Mouse (Mus musculus) kidney, adult 2 months (tissue): ENCODE measurements around the gene Rtca. TPM values are rescaled to one million over a fixed set of nuclear protein-coding genes. Genes with fewer than 3 reads are reported as not detected.

ENCODE experiments used
- DNase-seq: peaks from one replicate; pipeline ENCODE4 v3.0.0; 2021
- H3K27ac ChIP-seq: fragments of 200-500 bp; 2 replicates; pipeline ENCODE4 v1.5.1; 2012; ENCODE audit warnings: low read depth, low read length, control low read depth, inconsistent platforms; ENCODE audit not compliant: insufficient read depth
- H3K27me3 ChIP-seq: fragments of 200-500 bp; replicated peaks from 2 replicates; pipeline ENCODE4 v1.6.1; 2012; ENCODE audit warnings: mild to moderate bottlenecking, moderate library complexity, low read length, inconsistent platforms; ENCODE audit not compliant: control insufficient read depth, insufficient read depth
- H3K36me3 ChIP-seq: fragments of 200-500 bp; 2 replicates; pipeline ENCODE4 v1.6.1; 2012; ENCODE audit warnings: mild to moderate bottlenecking, moderate library complexity, low read length, inconsistent platforms; ENCODE audit not compliant: control insufficient read depth, insufficient read depth
- H3K4me1 ChIP-seq: fragments of 200-500 bp; 2 replicates; pipeline ENCODE4 v1.6.1; 2011; ENCODE audit warnings: low read length; ENCODE audit not compliant: control insufficient read depth, insufficient read depth
- H3K4me3 ChIP-seq: fragments of 200-500 bp; 2 replicates; pipeline ENCODE4 v1.5.1; 2011; ENCODE audit warnings: mild to moderate bottlenecking, low read depth, low read length, control low read depth; ENCODE audit not compliant: insufficient read depth
- CTCF ChIP-seq: fragments of 200-500 bp; conservative IDR thresholded peaks from 2 replicates; pipeline ENCODE4 v1.5.1; 2011; ENCODE audit warnings: low read depth, mild to moderate bottlenecking, control low read depth, low read length, moderate library complexity, mixed read lengths; ENCODE audit not compliant: insufficient read depth, insufficient read length
- POLR2A ChIP-seq: fragments of 200-500 bp; IDR thresholded peaks from one replicate; pipeline ENCODE4 v1.6.1; 2011; ENCODE audit warnings: low read depth, low read length, control low read depth
- WGBS: fragments of 180-500 bp; shearing (Covaris S2); methylation state at CpG from one replicate; pipeline ENCODE4 v1.1.7; 2018; 5-methylcytosine and 5-hydroxymethylcytosine counted together
- polyA plus RNA-seq: library from polyadenylated mRNA; depleted of rRNA; stranded (reverse); fragments of >200 nt; gene quantifications from 2 replicates; pipeline ENCODE4 v1.2.3, GENCODE M21; 2012

Rtca gene
- polyA plus RNA-seq, 1 experiment: 30.4 TPM

DNA sequence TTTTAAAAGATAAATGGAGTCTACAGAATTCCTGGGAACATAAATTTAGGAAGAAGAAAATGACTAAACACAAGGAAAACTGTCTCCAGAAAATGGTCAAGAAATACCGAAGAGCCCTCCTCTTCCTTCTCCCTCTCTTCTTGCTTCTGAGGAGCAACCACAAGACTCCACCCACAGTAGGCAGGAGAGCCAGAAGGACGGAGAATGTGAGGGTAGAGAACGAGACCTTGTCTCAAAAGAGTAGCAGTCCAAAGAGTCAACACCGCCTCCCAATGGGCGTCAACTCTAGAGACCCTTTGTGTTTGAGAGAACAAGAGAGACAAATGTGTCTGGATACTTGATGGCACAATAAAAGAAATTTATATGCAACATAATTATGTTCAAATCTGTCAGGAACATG is 14.3 kb downstream of the Rtca start:
- H3K27me3 ChIP-seq: no peaks in the 10 kb centered on the region
- 67% methylated on average over 5 of the region's 5 CpGs for WGBS
- TF ChIP-seq POLR2A (no peak), CTCF (no peak)
- H3K36me3 ChIP-seq: peaks cover 8% of the 10 kb centered on the region
- no peak for DNase-seq
- H3K4me3 ChIP-seq: no peak overlapping the region
- H3K4me1 ChIP-seq: no peaks in the 10 kb centered on the region
- no peak overlapping the region for H3K27ac ChIP-seq

DNA sequence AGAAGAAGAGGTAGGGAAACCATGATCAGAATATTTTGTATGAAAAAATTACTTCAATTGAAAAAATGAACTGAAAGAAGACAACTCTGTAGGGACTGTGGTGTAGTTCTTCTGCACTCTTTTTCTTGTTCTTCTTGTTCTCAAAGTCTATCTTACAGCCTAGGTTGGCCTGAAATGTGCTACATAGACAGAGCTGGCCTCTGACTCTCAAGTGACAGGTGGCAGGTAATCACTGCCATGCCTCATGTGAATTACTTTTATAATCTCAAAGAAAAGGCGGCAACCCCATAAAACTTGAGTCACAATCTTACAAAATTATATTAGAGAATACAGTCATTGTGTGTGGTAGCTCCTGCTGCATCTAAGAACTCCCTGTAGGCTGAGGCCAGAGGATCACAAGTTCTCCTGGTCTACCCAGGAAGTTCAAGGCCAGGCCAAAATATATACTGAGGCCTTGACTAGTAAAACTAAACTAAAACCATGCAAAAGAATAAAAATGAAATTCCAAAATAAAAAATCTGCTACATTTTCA is 16.0 kb downstream of the Rtca start:
- TF ChIP-seq CTCF: no peak
- TF ChIP-seq POLR2A: no peak
- no peaks in the 10 kb centered on the region for H3K4me1 ChIP-seq
- 86% methylated on average over 1 of the region's 1 CpGs for WGBS
- no peaks in the 10 kb centered on the region for H3K27me3 ChIP-seq
- H3K27ac ChIP-seq: no peak overlapping the region
- no peak for DNase-seq
- no peak overlapping the region for H3K4me3 ChIP-seq
- H3K36me3 ChIP-seq: peaks cover 13% of the 10 kb centered on the region

DNA sequence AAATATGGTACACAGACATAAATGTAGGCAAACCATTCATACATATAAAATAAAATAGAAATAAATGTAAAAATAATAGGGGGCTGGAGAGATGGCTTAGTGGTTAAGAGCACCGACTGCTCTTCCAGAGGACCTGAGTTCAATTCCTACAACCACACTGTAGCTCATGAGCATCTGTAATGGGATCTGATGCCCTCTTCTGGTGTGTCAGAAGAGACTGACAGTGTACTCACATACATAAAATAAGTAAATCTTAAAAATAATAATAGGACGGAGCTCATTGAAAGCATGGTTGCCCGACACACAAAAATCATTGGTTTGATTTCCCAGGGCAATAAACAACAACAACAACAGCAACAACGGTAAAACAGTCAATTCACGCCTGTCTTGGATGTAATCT is 17.1 kb downstream of the Rtca start:
- TF ChIP-seq POLR2A (no peak), CTCF (no peak)
- Histone ChIP-seq H3K27ac (no peak overlapping the region), H3K36me3 (peaks cover 13% of the 10 kb centered on the region), H3K4me1 (no peaks in the 10 kb centered on the region), H3K27me3 (no peaks in the 10 kb centered on the region), H3K4me3 (no peak overlapping the region)
- 91% methylated on average over 5 of the region's 5 CpGs for WGBS
- DNase-seq: no peak

GRCm38 (mm10) chr3:116483271-116483670 is 24.7 kb downstream of the Rtca start:
- Histone ChIP-seq H3K27me3 (no peaks in the 10 kb centered on the region), H3K4me1 (no peaks in the 10 kb centered on the region), H3K27ac (no peak overlapping the region), H3K4me3 (no peak overlapping the region), H3K36me3 (peaks cover 4% of the 10 kb centered on the region)
- WGBS: 82% methylated on average over 4 of the region's 4 CpGs
- TF ChIP-seq CTCF: no peak
- no peak for TF ChIP-seq POLR2A
- DNase-seq: no peak

DNA sequence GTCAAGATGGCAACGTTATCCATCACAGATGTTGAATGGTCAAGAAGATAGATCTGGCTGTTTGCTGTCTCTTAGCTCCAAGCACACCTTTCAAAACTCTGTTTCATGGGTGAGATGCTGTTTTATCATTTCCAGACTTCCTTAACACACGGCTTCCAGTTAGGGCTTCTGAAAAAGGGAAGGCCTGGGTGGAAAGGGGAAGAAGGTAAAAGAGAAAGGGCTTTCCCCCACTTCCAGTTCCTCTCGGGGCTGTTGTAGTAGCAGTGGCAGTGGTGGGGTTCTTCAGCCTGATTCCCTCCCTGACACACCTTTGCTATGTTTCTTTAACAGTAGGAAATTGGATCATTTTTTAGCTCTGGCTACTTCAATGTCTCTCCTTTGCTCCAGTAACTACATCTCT is 25.3 kb downstream of the Rtca start:
- Histone ChIP-seq H3K27ac (no peak overlapping the region), H3K4me1 (no peaks in the 10 kb centered on the region), H3K4me3 (no peak overlapping the region), H3K27me3 (no peaks in the 10 kb centered on the region), H3K36me3 (peaks cover 2% of the 10 kb centered on the region)
- 81% methylated on average over 3 of the region's 3 CpGs for WGBS
- no peak for TF ChIP-seq POLR2A
- no peak for TF ChIP-seq CTCF
- no peak for DNase-seq

- no peaks in the 10 kb centered on the region for H3K36me3 ChIP-seq
- no peak for TF ChIP-seq CTCF
- TF ChIP-seq POLR2A: no peak
- H3K27me3 ChIP-seq: no peaks in the 10 kb centered on the region
- 46% methylated on average over 5 of the region's 5 CpGs for WGBS
- H3K4me3 ChIP-seq: no peak overlapping the region
- H3K4me1 ChIP-seq: no peaks in the 10 kb centered on the region
- H3K27ac ChIP-seq: no peak overlapping the region
- DNase-seq: no peak
Measured at GRCm38 (mm10) chr3:116480937-116481336, 27.1 kb downstream of the Rtca start.

DNA sequence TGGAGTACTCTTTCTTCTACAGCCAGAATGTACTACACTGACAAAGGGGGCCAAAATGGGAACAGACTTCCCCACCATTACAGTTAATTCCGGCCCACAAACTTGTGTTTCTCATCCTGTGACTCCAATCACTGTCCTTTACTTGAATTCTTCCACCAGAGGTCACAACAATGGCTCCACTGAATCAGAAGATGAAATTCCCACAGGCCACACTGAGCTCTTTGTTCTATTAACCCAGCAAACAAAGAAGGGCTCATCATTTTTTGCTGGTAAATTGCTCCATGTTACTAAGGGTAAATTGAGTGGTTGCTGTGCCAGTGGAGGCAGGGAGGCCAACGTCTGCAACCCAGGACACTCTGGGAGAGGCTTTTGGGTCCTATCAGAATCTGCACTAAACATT is 27.9 kb downstream of the Rtca start:
- Histone ChIP-seq H3K27me3 (no peaks in the 10 kb centered on the region), H3K4me1 (no peaks in the 10 kb centered on the region), H3K4me3 (no peak overlapping the region), H3K27ac (no peak overlapping the region), H3K36me3 (no peaks in the 10 kb centered on the region)
- DNase-seq: no peak
- TF ChIP-seq POLR2A: no peak
- TF ChIP-seq CTCF: no peak
- WGBS: 82% methylated on average over 2 of the region's 2 CpGs
